Mouse (Mus musculus) erythroblast, adult 5-6 weeks (primary cell): ENCODE data around the gene Pnrc1. TPM values are rescaled to one million over a fixed set of nuclear protein-coding genes. Genes with fewer than 3 reads are reported as not detected.
"Not testable (repeated sequence)": the region's sequence is repeated elsewhere in the genome, so short reads cannot be mapped to it uniquely, and the experiment has no call there.

Experiments used
- ATAC-seq: replicated peaks from 2 replicates; pipeline ENCODE4 v1.8.0; 2016; ENCODE audit warnings: moderate number of reproducible peaks, mild to moderate bottlenecking, moderate TSS enrichment, inconsistent platforms; ENCODE audit not compliant: poor library complexity, low FRiP score, severe bottlenecking
- total RNA-seq, 2 experiments: library from RNA; stranded (forward) in 1 of 2; stranded (reverse) in 1 of 2; fragments of 150-400 nt in 1 of 2; fragments of 200-764, 138-1000 nt in 1 of 2; gene quantifications; 2 replicates each; pipeline versions ENCODE4 v1.2.3 to v1.2.4; 2015 to 2017; ENCODE audit warnings: low replicate concordance in 2 of 2

Pnrc1 gene
- 234 and 244 TPM in 2 replicates for total RNA-seq (2015; ENCODE audit: low replicate concordance)
- 215 and 244 TPM in 2 replicates for total RNA-seq (2017; ENCODE audit: low replicate concordance)

DNA sequence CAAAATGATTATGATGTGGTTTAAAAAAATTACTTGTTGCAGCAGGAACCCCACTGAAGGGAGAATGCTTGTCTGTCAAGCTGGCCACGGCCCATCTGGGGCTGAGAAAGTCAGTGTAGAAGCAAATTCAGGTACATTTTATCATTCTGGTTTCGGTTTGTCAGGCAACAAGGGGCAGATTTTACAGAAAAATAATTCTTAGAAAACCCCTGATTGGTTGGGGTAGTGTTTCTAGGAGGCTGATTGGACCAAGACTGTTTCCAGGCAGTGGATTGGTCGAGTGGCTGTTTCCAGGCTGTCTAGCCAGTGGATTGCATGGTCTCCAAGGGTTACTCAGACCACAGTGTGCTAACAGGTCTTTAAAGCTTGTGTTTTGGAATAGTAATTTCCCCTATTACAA lies at the start of gene Pnrc1:
Pnrc1 (minus strand) TSS at position 162 of the 400 bp plus-strand sequence.
- ATAC-seq: no peak

DNA sequence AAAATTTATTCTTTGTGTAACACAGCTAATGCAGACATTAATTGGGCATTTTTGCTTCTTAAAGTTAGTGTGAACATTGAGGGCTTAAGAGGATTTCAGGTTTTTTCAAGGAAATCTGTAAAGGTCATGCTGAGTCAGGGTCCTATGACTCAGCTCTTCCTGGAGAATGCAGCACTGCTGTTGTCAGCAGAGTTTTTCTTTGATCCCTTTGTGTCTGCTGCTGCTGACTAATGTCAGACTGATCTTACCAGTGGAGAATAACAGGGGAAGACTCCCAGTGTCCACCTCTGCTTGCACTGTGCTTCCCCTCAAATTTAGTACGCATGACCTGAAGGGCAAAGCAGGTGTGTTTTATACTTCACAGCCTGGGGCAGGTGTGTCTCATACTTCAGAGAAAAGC lies 48.0 kb upstream of the Pnrc1 start:
- ATAC-seq: peak; percentile 81

DNA sequence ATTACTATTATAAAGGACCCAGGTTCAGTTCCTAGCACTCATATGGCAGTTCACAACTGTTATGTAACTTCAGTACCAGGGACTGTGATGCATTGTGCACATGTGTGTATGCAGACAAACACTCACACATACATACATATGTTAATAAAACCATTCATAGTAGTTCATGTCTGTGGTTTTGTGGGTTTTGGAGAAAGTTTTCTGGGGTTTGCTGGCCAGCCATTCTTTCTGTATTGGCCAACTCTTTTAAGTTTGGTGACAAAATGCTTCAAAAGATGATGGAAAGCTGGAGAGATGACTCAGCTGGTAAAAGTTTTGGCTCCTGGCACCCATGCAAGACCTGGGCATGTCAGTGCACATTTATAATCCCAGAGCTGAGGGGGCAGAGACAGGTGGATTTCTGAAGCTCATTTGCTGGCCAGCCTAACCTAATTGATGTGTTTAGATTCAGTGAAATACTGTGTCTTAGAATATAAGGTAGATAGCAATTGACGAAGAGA lies 43.0 kb upstream of the Pnrc1 start:
- ATAC-seq: no peak

DNA sequence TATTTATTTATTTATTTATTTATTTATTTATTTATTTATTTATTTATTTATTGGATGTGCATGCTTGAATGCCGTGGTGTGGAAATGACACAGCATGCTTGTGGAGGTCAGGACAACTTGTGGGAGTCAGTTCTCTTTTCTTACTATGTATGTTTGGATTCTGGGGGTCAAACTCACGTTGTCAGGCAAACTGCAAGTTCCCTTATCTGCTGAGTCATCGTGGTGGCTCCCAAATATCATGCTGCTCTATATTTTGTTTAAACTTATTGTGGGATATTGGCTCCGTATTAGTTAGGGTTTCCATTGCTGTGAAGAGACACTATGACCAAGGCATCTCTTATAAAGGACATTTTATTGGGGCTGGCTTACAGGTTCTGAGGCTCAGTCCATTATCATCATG lies 41.2 kb upstream of the Pnrc1 start:
- no peak for ATAC-seq

DNA sequence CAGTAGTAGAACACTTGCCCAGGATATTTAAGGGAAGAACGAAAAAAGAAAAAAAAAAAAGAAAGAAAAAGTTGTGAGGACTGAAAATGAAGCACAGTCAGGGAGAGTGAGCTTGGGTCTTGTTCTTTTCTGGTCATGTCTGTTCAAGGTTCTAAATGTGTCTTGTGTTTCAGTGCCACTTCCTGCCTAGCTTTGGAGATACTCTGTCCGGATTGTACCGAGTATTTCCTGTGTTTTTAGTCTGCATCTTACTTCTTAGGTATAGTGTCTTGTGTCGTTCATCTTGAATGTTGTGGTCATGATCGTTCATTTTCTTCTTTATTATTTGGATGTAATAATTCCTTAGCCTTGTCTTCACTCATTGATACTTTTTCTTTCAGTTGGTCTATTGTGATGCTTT lies 25.9 kb upstream of the Pnrc1 start:
- ATAC-seq: no peak

DNA sequence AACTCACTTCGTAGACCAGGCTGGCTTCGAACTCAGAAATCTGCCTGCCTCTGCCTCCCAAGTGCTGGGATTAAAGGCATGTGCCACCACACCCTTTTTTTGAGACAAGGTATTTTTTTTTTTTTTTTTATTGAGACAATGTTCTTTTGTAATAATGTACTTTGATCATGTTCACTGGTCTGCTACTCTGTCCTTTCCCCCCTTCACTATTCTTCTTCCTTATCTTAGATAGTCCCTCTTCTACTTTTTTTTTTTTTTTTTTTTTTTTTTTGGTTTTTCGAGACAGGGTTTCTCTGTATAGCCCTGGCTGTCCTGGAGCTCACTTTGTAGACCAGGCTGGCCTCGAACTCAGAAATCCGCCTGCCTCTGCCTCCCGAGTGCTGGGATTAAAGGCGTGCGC lies 24.2 kb upstream of the Pnrc1 start:
- ATAC-seq: not testable (repeated sequence)

DNA sequence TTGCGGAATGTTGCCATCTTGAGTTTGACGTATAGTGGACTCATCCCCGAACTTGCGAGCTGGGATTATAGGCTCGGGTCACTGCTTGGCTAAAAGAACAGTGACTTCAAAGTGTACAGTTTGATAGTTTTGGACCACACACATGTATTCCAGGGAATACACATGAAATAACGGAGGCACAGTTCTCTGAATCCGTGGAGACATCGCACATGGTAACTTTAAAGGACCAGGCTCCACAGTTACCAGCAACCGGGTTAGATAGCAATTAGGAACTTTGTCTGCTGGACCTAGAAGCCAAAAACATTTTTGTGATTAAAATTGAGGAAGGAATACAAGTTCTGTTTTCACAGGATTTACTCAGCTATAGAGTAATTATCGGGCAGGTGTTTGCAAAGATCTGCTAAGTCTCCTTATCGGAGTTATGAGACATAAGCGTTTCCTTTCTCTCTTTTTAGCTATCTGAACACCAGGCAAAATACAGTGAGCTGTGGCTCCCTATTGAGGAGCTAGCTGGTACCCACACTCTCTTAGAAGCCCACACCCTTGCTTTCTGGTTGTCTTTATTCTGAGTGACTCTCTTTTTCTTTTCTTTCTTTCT lies 21.0 kb upstream of the Pnrc1 start:
- ATAC-seq: peak; percentile 15; the same call in 1 of the 2 replicates

DNA sequence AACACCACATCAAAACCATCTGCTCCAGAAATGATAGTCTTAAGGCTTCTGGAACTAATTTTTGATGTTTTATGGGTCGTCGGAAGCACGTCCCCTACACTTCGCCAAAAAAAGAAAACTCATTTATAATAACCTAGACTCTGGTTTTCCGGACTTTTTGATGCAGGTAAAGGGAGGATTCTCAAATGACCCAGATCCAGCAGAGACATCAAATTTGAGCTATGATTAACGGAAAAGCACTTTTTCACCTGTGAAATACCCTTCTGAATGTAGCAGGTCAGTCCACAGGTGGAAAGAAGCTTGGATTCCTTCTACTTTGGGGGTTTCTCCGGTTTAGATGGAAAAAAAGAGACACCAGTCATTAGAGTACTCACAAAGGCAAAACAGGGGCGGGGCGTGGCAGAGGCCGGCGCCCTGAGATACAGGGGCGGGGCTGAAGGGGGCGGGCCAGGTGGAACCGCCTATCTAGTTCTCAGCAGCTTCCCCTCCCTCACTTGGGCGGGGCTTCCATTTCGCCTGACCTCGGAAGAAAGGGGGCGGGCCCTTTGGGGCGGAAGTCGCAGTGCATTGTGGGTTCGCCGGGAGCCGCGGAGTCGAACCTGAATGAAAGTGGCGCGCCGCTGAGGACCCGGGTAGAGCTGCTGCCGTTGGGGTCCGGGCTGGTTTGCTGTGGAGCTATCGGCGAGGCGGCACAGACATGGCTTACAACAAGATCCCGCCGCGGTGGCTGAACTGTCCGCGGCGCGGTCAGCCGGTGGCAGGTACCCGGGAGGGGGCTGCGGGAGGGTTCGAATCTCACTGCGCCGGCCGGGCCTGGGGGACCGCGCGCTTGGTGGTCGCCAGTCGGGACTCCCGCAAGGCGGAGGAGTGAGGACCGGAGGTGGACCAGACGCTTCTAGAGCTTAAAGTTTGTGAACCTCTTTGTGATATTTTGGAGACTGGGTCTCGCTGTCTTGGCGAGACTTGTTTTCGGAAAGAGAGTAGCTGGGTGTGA lies 20.1 kb upstream of the Pnrc1 start, which contains the start of gene Rngtt:
Rngtt (plus strand) TSS at position 548 of the 994 bp plus-strand sequence.
- peak; percentile 94 for ATAC-seq

DNA sequence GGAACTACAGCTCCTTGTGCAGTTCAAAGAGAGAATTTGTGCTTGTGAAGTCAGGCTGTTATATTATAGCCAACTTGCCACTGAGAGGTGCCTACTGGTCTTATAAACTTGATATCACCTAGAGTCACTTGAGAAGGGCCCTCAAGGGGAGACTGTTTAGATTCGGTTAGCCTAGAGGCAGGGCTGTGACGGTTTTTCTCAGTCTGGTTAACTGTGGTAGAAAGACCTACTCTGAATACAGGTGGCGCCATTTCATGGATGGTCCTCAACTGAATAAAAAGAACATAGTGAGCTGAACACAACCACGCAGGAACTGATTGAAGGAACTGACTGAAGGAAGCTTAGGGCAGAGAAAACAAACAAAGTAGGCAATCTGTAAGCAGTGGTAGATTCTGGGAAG lies 17.2 kb upstream of the Pnrc1 start:
- no peak for ATAC-seq

DNA sequence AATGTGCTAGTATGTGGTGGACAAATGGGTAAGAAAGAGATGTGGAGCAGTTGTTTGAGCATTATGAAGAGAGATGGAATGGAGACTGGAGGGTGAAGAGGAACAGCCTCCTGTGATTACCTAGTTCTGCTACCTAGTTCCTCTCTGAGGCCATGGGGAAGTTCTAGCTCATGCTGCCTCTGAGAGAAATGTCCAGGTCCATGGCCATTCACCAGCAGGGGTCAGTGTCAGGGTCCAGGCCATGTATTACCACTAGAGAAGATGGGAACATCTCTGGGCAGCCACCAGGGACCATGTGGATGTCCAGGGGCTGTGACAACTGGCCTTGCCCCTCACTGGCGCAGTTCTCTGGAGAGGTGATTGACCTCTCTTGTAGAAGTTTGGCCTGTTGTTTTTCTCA lies 13.1 kb upstream of the Pnrc1 start:
- peak; percentile 75 for ATAC-seq

DNA sequence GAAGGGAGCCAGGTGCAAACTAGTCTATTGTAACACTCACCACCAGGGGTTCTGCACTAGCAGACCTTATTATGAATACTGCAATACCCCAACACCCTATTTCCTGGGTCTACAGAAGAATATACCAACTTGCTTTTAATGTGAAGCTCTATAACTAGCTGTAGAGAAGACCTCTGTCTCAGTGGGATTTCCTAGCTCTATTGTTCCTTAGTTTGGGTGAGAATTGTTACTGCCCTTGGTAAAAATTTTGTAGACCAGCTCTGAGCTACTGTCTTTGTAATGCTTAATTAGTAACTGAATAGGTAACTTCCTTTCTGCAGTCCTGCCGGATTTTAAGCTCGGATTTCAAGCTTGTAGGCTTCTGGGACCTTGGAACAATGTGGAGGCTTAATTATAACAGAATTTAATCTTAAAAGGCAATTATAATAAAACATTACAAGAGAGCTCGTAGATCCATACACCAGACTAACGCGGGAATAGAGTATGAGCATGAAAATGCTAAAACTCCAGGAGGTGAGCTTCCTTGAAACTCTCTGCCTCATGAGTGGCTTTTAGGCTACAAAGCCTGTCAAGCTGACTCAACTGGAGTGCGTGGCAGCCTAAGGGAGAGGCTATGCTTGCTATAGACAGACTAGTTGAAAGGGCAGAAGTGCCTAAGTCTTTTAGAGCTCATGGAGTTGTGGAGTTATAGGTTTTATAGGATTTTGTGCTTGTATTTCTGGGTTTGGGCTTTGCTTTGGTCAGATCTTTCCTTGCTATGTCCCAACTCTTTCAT lies 11.1 kb upstream of the Pnrc1 start:
- ATAC-seq: not testable (repeated sequence)

DNA sequence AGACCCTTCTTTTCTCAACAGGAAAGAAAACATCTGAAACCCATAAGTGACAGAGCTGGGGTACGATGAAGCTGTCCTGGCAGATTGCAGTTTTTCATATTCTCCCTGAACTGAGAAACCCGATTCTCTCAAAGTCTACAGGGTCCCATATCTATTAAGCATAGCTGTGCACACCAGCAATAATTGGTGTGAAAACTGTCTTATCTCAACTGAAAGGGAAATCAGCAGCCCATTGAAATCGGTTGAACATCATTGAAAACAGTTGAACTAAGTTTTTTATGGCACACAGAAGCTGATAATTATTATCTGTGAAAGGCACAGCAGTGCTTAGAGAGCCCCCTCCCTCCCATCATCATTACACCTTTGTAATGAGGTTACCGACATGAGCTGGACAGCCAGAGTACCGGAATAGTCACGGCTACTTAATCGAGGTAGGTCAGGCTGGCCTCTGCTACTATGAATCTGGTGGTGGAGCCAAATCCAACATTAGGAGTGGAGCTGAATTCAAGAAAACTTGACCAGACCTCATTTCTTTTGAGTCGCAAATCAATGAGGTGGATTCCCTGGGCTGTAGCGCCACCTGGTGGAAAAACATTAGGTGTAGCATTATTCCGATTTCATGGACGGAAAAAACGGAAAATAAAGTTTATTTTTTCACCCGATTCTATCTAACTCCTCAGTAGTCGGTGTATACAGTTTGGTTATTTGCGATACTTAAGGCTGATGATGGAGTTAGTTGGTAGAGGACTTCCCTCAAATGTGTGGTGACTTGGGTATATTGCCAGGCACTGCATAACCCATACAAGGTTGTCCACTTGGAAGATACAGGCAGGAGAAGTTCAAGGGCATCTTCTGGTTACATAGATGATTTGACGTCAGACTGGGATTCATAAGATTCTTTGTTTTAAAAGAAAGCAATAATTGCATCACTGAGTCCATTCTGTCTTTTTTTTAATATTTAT lies 2.7 kb upstream of the Pnrc1 start:
- peak; percentile 69 for ATAC-seq

DNA sequence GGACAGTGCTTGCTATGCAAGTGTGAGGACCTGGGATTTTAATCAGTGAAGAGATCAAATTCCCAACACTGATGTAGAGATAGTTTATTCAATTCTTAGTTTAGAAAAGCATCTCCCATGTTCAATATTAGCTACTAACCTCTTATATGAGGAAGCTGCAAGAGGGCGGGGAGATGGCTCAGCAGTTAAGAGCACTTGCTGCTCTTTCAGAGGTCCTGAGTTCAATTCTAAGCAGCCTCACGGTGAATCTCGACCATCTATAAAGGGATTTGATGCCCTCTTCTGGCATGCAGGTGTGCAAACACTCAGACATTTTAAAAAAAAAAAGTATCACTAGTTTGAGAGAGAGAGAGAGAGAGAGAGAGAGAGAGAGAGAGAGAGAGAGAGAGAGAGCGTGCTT lies 915 bp upstream of the Pnrc1 start:
- no peak for ATAC-seq

DNA sequence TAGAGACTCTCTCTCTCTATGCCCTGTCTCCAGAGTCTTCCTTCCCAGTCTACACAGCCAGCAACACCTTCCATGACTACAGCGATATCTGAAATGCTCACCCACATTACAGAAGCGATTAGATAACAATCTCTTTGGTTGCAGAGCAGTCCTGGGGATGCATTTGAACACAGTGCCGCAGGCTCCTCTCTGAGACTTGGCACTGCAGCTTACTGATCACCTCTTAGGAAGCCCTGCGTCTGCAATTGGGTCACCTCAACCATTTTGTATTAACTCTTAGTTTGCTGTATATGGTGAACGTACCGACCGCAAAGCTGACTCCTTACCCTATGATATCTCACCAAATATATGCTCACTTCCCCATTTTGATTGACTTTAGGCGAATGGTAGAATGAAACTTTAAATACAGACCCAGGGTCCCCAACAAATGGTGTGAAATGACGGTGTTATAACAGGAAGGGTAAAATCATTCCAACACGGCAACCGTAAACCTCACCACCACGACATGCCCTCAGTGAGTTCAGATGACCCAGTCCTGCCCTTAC lies 785 bp downstream of the Pnrc1 start:
- no peak for ATAC-seq

DNA sequence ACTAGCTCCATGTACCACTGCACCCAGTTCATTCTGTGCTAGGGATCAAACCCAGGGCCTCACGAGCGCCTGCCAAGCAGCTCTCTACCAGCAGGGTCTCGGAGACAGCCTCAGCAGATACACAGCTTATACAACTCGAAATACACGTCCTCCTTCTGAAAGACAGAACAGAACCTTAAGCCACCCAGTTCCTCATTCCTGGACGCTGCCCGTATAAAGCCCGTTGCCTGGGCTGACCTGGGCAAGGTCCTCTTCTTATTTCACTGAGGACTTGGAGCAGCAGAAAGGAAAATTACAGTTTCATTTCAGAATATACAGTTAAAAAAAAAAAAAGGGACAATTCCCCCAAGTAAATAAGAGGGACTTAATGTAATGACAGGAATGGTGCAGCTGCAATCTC lies 4.5 kb downstream of the Pnrc1 start:
- ATAC-seq: no peak

DNA sequence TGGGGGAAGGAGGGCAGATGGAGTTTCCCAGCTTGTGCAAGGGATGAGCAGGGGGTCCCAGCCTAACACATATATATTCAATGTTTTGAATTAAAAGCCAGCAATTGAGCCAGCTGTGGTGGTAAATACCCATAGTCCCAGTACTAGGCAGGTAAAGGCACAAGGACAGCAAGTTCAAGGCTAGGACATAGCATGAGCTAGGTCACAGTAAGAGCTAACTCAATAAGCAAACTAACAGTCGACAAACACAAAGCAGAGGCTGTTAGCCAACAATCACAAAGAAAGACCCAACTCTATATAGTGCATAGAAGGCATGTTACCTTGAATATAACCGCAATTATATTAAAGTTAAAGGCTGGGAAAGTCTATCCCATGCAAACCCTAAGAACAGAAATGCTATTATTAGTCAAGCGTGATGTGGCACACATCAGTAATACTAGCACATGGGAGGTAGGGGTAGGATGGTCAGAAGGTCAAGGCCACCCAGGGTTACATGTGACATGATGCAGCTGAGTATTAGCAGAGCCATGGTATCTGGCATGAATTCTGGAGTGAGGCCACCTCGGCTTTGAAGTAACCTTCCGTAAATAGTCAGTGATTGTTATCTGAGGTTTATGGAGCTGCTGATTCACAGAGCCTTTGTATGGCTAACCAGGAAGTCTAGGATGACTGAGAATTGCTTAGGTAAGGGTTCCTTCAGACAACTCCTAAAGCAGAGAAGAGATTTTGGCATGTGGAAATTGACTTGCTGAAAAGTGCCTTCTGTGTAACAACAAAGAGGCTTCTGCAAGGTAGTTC lies 5.7 kb downstream of the Pnrc1 start:
- ATAC-seq: no peak

DNA sequence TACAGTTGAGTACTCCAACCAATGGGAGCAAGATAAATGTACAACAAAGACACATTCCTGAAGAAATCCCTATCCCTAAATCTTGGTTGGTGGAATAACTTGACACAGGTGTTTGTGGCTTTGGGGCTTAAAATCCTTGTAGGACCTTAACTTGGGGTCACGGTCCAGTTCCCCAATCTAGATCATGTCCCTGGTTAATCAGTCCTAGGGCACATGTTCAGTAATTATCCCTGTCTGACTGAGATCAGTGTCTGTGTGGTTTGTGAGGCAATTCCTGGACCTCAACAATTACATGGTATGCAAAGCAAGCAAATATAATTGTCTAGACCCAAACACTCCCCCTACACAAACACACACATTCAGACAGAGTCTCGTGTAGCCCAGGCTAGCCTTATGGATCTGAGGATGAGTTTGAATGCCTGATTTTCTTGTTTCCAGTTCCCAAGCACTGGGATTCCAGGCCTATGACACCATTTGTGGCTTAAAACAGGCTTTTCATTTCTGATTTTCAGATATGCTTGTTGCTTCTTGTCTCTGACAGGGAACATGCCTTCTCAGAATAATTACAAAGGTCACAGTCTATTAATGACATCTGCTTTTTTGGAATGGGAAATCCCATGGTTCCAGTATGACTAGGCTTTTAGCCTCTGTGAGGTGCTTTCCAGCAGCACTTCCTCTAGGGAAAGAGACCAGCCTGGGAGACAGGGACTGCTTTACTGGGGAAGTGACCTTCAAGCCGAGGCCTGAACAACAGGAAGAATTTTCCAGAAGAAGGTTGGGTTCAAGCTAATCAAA lies 7.9 kb downstream of the Pnrc1 start:
- no peak for ATAC-seq
